Mouse (Mus musculus): ENCODE measurements around the gene Pusl1. TPM values are rescaled to one million over a fixed set of nuclear protein-coding genes. Genes with fewer than 3 reads are reported as not detected.
A peak's percentile ranks its signal among the peaks of the same experiment; 100 is the strongest.

Gene Pusl1
- polyA plus RNA-seq, 1 experiment from 2014 or later: 45.7 TPM

- Histone ChIP-seq H3K9me3 (ENCODE audit: control insufficient read depth, low read depth, low read length) (no peaks in the 10 kb centered on the region), H3K27ac (ENCODE audit: low read length) (no peak overlapping the region), H3K4me3 (ENCODE audit: low read depth, low read length) (no peak overlapping the region), H3K9ac (replicated peaks; ENCODE audit: low read depth, low read length) (no peak overlapping the region), H3K4me2 (replicated peaks; ENCODE audit: low read depth, low read length) (no peak overlapping the region), H3K27me3 (ENCODE audit: control insufficient read depth, insufficient read depth, low read length) (no peaks in the 10 kb centered on the region), H3K4me1 (ENCODE audit: control insufficient read depth, insufficient read depth, low read length) (peaks cover 9% of the 10 kb centered on the region), H3K36me3 (ENCODE audit: control insufficient read depth, insufficient read depth, low read length) (peaks cover 35% of the 10 kb centered on the region)
- ATAC-seq (ENCODE audit: insufficient number of reproducible peaks, insufficient read depth, low FRiP score, low read depth): no peak
- 84% methylated on average over 7 of the region's 7 CpGs for WGBS
Measured at GRCm38 (mm10) chr4:155871404-155871803, 20.2 kb downstream of the Pusl1 start.

GRCm38 (mm10) chr4:155869317-155870033 lies 22.1 kb downstream of the Pusl1 start, which contains the start of the genes Cptp and Ints11:
Gene Cptp, minus strand, starts transcription at chr4:155869440.
Gene Ints11, plus strand, starts transcription at chr4:155869546.
- H3K27ac ChIP-seq (ENCODE audit: low read length): no peak within 1 kb of the TSS
- peaks cover 9% of the 10 kb centered on the region for H3K4me1 ChIP-seq (ENCODE audit: control insufficient read depth, insufficient read depth, low read length)
- ATAC-seq (ENCODE audit: insufficient number of reproducible peaks, insufficient read depth, low FRiP score, low read depth): peak; percentile 95
- under 1% methylated on average over 63 of the region's 63 CpGs for WGBS
- peak within 1 kb of the TSS; percentile 92 for H3K4me2 ChIP-seq (replicated peaks; ENCODE audit: low read depth, low read length)
- no peaks in the 10 kb centered on the region for H3K27me3 ChIP-seq (ENCODE audit: control insufficient read depth, insufficient read depth, low read length)
- no peaks in the 10 kb centered on the region for H3K9me3 ChIP-seq (ENCODE audit: control insufficient read depth, low read depth, low read length)
- H3K4me3 ChIP-seq (ENCODE audit: low read depth, low read length): peak within 1 kb of the TSS; percentile 78
- peaks cover 31% of the 10 kb centered on the region for H3K36me3 ChIP-seq (ENCODE audit: control insufficient read depth, insufficient read depth, low read length)
- peak within 1 kb of the TSS; percentile 79 for H3K9ac ChIP-seq (replicated peaks; ENCODE audit: low read depth, low read length)

GRCm38 (mm10) chr4:155868614-155869298 lies 22.8 kb downstream of the Pusl1 start:
- Histone ChIP-seq H3K4me1 (ENCODE audit: control insufficient read depth, insufficient read depth, low read length) (peaks cover 9% of the 10 kb centered on the region), H3K9ac (replicated peaks; ENCODE audit: low read depth, low read length) (peak overlapping the region; percentile 57), H3K4me2 (replicated peaks; ENCODE audit: low read depth, low read length) (peak overlapping the region; percentile 92), H3K4me3 (ENCODE audit: low read depth, low read length) (peak overlapping the region; percentile 78), H3K36me3 (ENCODE audit: control insufficient read depth, insufficient read depth, low read length) (peaks cover 30% of the 10 kb centered on the region), H3K9me3 (ENCODE audit: control insufficient read depth, low read depth, low read length) (no peaks in the 10 kb centered on the region), H3K27ac (ENCODE audit: low read length) (no peak overlapping the region), H3K27me3 (ENCODE audit: control insufficient read depth, insufficient read depth, low read length) (no peaks in the 10 kb centered on the region)
- no peak; the same call in 1 of the 2 replicates for ATAC-seq (ENCODE audit: insufficient number of reproducible peaks, insufficient read depth, low FRiP score, low read depth)
- WGBS: 7% methylated on average over 22 of the region's 22 CpGs

GRCm38 (mm10) chr4:155863001-155863400 lies 28.6 kb downstream of the Pusl1 start, which contains the start of gene Tas1r3:
Gene Tas1r3, minus strand, starts transcription at chr4:155863362.
- Histone ChIP-seq H3K36me3 (ENCODE audit: control insufficient read depth, insufficient read depth, low read length) (peaks cover 19% of the 10 kb centered on the region), H3K4me3 (ENCODE audit: low read depth, low read length) (no peak within 1 kb of the TSS), H3K4me2 (replicated peaks; ENCODE audit: low read depth, low read length) (no peak within 1 kb of the TSS), H3K27ac (ENCODE audit: low read length) (no peak within 1 kb of the TSS), H3K4me1 (ENCODE audit: control insufficient read depth, insufficient read depth, low read length) (no peaks in the 10 kb centered on the region), H3K27me3 (ENCODE audit: control insufficient read depth, insufficient read depth, low read length) (no peaks in the 10 kb centered on the region), H3K9me3 (ENCODE audit: control insufficient read depth, low read depth, low read length) (no peaks in the 10 kb centered on the region), H3K9ac (replicated peaks; ENCODE audit: low read depth, low read length) (no peak within 1 kb of the TSS)
- no peak for ATAC-seq (ENCODE audit: insufficient number of reproducible peaks, insufficient read depth, low FRiP score, low read depth)
- WGBS: 74% methylated on average over 5 of the region's 5 CpGs

- Histone ChIP-seq H3K4me3 (ENCODE audit: low read depth, low read length) (no peak overlapping the region), H3K9me3 (ENCODE audit: control insufficient read depth, low read depth, low read length) (no peaks in the 10 kb centered on the region), H3K4me2 (replicated peaks; ENCODE audit: low read depth, low read length) (no peak overlapping the region), H3K4me1 (ENCODE audit: control insufficient read depth, insufficient read depth, low read length) (no peaks in the 10 kb centered on the region), H3K27me3 (ENCODE audit: control insufficient read depth, insufficient read depth, low read length) (no peaks in the 10 kb centered on the region), H3K36me3 (ENCODE audit: control insufficient read depth, insufficient read depth, low read length) (peaks cover 22% of the 10 kb centered on the region), H3K27ac (ENCODE audit: low read length) (no peak overlapping the region), H3K9ac (replicated peaks; ENCODE audit: low read depth, low read length) (no peak overlapping the region)
- 84% methylated on average over 7 of the region's 7 CpGs for WGBS
- no peak for ATAC-seq (ENCODE audit: insufficient number of reproducible peaks, insufficient read depth, low FRiP score, low read depth)
Measured at GRCm38 (mm10) chr4:155861787-155862186, 29.8 kb downstream of the Pusl1 start.

GRCm38 (mm10) chr4:155859318-155859717 lies 32.3 kb downstream of the Pusl1 start:
- H3K27me3 ChIP-seq (ENCODE audit: control insufficient read depth, insufficient read depth, low read length): no peaks in the 10 kb centered on the region

GRCm38 (mm10) chr4:155856881-155857280 lies 34.7 kb downstream of the Pusl1 start:
- 86% methylated on average over 3 of the region's 3 CpGs for WGBS
- Histone ChIP-seq H3K27ac (ENCODE audit: low read length) (no peak overlapping the region), H3K4me3 (ENCODE audit: low read depth, low read length) (no peak overlapping the region), H3K4me1 (ENCODE audit: control insufficient read depth, insufficient read depth, low read length) (no peaks in the 10 kb centered on the region), H3K27me3 (ENCODE audit: control insufficient read depth, insufficient read depth, low read length) (no peaks in the 10 kb centered on the region), H3K9ac (replicated peaks; ENCODE audit: low read depth, low read length) (no peak overlapping the region), H3K9me3 (ENCODE audit: control insufficient read depth, low read depth, low read length) (no peaks in the 10 kb centered on the region), H3K36me3 (ENCODE audit: control insufficient read depth, insufficient read depth, low read length) (peaks cover 28% of the 10 kb centered on the region), H3K4me2 (replicated peaks; ENCODE audit: low read depth, low read length) (no peak overlapping the region)
- no peak for ATAC-seq (ENCODE audit: insufficient number of reproducible peaks, insufficient read depth, low FRiP score, low read depth)

More at GRCm38 (mm10) chr4:155859318-155859717, 32.3 kb downstream of the Pusl1 start:
- peak; percentile 11; the same call in 1 of the 2 replicates for ATAC-seq (ENCODE audit: insufficient number of reproducible peaks, insufficient read depth, low FRiP score, low read depth)
- Histone ChIP-seq H3K4me3 (ENCODE audit: low read depth, low read length) (no peak overlapping the region), H3K36me3 (ENCODE audit: control insufficient read depth, insufficient read depth, low read length) (peaks cover 24% of the 10 kb centered on the region), H3K9ac (replicated peaks; ENCODE audit: low read depth, low read length) (no peak overlapping the region), H3K27ac (ENCODE audit: low read length) (no peak overlapping the region), H3K4me1 (ENCODE audit: control insufficient read depth, insufficient read depth, low read length) (no peaks in the 10 kb centered on the region), H3K9me3 (ENCODE audit: control insufficient read depth, low read depth, low read length) (no peaks in the 10 kb centered on the region), H3K4me2 (replicated peaks; ENCODE audit: low read depth, low read length) (no peak overlapping the region)
- WGBS: 15% methylated on average over 13 of the region's 13 CpGs

GRCm38 (mm10) chr4:155856071-155856470 lies 35.5 kb downstream of the Pusl1 start:
- H3K9ac ChIP-seq (replicated peaks; ENCODE audit: low read depth, low read length): no peak overlapping the region
- peaks cover 28% of the 10 kb centered on the region for H3K36me3 ChIP-seq (ENCODE audit: control insufficient read depth, insufficient read depth, low read length)
- ATAC-seq (ENCODE audit: insufficient number of reproducible peaks, insufficient read depth, low FRiP score, low read depth): no peak
- no peak overlapping the region for H3K4me2 ChIP-seq (replicated peaks; ENCODE audit: low read depth, low read length)
- H3K4me1 ChIP-seq (ENCODE audit: control insufficient read depth, insufficient read depth, low read length): no peaks in the 10 kb centered on the region
- no peaks in the 10 kb centered on the region for H3K27me3 ChIP-seq (ENCODE audit: control insufficient read depth, insufficient read depth, low read length)
- H3K27ac ChIP-seq (ENCODE audit: low read length): no peak overlapping the region
- no peak overlapping the region for H3K4me3 ChIP-seq (ENCODE audit: low read depth, low read length)
- H3K9me3 ChIP-seq (ENCODE audit: control insufficient read depth, low read depth, low read length): no peaks in the 10 kb centered on the region
- WGBS: 88% methylated on average over 12 of the region's 12 CpGs
